Mouse (Mus musculus): ENCODE data around the gene Tbck. TPM values are rescaled to one million over a fixed set of nuclear protein-coding genes. Genes with fewer than 3 reads are reported as not detected.

The Tbck gene
- total RNA-seq, 2 experiments from 2014 or later, result 18.7 to 18.9 TPM

DNA sequence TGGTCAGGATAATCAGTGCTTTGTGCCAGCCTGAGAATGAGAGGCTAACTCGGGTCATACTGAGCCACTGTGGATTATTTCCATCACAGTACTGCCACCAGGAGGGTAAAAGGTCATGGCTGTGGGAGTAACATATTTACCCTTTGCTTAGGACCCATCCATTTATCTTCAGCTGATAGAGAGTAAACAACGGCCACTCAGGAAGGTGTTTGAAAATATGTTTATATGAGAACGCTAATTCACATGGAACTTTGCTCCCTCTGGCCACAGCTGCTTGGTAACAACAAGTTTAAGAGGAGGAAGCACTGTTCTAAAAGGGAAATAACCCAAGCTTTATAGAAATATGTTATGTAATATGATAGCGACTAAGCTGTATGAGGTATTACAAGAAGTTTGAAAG lies 68.8 kb downstream of the Tbck start:
- no peak for DNase-seq (ENCODE audit: low spot score in 2 of 2)

DNA sequence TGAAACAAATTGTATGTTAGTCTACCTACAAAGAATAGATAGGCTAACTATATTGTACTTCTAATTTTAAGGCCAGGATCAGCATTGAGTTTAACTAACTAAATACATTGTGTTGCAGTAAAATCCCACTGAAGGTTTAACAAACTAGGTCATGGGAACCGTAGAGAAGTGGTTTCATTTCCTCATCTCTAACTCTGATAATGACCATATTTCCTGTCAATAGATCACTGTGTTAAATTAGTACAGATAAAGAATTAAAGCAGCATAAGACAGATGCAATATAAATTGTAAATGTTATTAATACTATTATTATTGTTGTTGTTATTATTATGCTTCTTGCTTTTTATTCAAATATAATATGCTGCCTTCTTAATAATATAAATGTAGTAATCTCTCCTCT lies 72.3 kb downstream of the Tbck start:
- DNase-seq (ENCODE audit: low spot score in 2 of 2), result no peak

DNA sequence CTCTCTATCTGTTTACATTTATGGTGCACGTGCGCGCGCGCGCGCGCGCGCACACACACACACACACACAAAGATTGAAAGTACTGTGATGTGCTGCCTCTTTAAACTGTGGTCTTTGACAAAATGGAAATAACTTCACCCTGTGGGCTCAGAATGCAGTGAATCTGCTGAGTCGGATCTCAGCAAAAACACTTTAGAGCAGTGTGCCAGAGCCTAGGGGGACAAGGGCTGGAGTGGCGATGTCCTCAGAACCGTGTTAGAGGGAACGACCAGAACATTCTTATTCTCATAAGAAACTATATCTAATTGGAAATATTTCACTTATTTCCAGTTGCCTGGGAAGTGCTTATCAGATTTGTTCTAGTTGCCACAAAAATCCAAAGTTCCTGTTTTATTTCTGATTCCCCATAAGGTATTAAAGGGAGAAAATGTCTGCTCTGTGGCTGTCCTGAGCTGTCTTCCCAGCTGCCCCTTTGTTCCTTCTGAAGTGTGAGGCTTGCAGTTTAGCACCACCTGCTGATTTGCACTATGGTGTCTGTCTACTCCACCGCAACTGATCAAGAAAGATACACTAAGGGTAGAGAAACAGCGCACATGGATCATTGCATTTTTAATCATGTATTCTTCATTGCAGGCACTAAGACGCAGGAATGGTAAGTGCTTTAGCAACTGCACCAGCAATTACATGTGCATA lies 82.2 kb downstream of the Tbck start:
- no peak for DNase-seq (ENCODE audit: low spot score in 2 of 2)

DNA sequence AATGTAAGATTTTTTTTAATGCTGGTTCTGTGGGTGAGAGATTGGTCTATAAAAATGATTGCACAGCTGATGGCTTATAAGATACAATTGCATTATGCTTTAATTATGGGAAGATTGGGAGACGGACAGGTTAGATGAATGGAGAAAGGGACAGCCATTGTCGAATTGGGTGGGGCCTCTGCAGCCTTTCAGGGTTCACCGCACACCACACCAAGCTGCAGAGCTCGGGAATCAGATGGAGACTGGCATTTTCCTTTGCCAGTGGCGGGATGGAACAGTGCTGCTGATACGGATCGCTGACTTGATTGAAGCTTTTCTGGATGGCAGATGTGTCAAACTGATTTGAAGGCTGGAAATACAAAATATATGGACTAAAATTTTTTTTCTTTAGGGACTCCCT lies 88.1 kb downstream of the Tbck start:
- no peak for DNase-seq (ENCODE audit: low spot score in 2 of 2)

DNA sequence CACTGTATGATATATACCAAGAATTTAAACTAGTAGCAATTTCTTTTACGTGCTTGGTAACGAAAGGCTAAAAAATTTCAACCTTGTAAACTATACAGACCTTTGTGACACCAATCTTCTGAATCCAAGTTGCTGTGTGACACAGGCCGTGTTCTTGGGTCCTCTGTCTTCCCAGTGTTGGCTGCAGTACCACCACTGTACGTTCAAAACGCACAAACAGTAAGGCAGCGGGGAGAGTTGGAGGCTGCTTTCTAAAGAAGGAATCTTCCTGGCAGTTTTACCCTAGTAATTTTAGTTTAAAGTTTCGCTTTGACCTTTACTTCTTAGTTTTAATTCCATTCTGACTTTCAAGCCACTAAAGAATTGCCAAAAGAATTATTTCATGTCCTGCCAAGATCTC lies 92.7 kb downstream of the Tbck start:
- DNase-seq (ENCODE audit: low spot score in 2 of 2), result no peak

DNA sequence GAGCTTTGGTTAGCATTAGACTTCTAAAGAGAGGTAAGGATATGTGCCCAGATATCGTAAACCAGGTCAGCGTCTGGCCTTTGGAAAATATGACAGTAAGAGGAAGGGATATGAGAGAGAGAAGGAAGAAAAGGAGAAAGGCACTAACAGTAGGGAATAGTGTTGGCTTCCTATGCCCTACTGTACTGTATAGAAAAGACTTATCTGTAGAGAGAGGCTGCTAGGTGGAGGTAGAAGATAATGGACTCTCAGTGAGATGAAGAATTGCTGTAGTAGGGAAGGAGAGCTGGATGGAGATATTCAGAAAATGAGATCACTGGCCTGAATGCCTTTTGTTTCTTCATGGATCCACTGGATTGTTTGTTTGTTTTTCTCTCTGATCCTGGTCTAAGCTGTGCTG lies 97.2 kb downstream of the Tbck start:
- no peak for DNase-seq (ENCODE audit: low spot score in 2 of 2)

DNA sequence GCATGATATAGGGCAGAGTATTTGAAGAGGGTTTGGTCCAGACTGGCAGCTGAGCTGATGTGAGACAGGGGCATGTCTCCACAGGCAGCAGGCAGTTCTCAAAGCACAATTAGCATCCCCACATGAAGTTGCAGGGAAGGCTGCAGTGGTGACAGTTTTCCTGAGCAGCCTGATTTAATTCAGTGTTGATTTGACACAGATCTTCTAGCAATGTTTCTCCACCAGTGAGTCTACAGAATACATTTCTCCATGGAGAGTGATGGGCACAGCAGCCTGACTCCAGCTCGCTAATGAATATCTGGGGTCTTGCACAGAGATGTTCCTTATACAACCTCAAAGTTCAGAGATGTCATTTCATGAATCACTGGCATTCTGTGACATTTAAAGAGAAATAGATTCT lies 99.1 kb downstream of the Tbck start:
- no peak for DNase-seq (ENCODE audit: low spot score in 2 of 2)

DNA sequence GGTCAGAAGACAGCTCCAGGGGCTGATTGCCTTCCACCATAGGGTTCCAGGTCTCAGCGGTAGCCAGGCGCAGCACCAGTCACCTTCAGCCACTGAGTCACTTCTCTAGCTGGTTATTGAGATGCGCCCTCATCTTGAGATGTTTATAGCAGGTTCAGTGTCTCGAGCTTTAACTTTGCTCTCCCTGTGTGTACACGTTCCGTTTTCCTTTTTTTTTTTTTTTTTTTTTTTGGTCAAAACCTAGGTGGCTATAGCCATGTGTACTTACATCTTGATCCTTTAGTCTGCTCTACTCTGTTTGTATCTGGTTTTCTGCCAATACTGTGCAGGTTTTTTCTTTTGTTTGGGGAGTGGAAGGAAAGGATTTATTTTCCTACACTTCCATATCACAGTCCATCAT lies 100.8 kb downstream of the Tbck start:
- no peak for DNase-seq (ENCODE audit: low spot score in 2 of 2)

DNA sequence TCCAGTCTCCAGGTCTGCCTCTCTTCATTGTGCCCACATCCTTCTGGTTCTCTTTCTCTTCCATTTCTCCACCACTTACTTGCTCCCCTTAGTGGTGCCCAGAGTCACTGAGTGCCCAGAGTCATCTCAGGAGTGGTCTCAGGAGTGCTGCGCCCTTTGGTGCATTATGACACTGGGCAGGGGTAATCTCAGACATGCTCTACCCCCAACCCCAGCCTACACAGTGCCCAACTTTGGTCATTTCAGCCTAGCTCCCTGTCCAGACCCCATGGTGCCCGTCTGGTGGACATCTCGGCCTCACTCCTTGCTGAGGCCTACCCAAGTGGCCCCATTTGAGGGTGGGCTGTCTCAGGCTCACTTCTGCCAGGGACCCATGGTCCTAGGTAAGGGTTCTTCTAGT lies 102.7 kb downstream of the Tbck start:
- no peak for DNase-seq (ENCODE audit: low spot score in 2 of 2)

DNA sequence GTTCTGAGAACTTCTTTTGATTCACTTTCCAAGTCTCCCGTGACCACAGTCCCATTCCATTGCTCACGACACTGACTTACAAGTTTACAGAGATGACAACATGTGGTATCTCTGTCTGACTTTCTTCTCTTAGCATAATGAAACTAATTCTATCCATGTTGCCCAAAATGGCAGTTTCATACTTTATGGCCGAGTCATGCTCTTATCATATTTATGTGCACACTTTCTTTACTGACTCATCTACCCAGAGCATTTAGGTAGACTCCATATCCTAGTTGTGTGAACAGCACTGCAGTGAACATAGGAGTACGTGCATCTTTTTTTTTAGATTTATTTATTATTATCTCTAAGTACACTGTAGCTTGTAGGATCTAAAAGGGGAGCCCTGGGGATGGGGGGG lies 103.8 kb downstream of the Tbck start:
- no peak for DNase-seq (ENCODE audit: low spot score in 2 of 2)

DNA sequence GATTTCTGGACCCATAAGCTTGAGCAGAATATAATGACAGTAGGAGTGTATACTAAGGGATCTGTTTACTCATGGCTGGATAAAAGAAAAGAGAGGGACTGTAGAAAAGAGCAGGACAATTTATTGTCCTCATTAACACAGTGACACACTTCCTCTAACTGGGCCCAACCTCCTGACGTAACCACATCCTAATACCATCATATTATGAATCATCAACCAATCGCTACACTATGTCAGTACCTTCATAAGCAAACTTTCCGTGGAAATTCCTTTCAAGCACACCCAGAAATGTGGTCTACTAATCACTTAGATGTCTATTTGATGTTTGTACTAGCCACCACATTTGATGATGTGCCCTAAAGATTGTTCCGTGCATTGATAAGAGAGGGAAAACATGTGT lies 107.2 kb downstream of the Tbck start:
- no peak for DNase-seq (ENCODE audit: low spot score in 2 of 2)

DNA sequence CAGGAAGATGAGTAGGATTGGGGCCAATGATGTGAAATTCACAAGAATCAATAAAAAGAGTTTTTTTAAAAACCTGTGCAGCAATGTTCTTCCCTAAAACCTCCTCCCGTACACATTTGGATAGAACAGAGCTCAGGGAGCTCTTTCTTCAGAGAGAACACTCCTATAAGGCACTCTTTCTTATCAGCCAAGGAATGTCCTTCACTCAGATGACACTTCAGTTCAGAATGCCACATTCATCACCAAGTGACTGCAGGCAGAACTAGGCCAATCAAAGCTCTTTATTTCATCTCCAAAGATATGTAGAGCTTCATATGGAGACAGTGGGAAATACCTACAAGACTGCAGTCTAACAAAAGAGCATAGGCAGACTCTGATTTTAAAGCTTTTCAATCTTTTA lies 116.3 kb downstream of the Tbck start:
- no peak for DNase-seq (ENCODE audit: low spot score in 2 of 2)

DNA sequence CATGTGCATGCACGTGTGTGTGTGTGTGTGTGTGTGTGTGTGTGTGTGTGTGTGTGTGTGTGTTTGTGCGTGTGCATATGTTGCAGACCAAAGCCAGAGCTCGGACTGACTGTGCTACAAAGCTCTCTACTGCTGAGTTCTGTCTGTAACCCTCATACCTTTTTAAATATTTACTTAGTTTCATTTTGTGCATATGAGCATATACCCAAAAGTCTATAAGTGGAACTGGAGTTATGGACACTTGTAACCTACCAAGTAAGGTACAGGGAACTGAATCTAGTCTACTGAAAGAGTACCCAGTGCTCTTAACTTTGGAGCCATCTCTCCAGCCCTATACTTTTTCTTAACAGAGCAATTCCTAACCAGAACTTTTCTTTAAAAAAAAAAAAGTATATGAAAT lies 118.0 kb downstream of the Tbck start:
- no peak for DNase-seq (ENCODE audit: low spot score in 2 of 2)

DNA sequence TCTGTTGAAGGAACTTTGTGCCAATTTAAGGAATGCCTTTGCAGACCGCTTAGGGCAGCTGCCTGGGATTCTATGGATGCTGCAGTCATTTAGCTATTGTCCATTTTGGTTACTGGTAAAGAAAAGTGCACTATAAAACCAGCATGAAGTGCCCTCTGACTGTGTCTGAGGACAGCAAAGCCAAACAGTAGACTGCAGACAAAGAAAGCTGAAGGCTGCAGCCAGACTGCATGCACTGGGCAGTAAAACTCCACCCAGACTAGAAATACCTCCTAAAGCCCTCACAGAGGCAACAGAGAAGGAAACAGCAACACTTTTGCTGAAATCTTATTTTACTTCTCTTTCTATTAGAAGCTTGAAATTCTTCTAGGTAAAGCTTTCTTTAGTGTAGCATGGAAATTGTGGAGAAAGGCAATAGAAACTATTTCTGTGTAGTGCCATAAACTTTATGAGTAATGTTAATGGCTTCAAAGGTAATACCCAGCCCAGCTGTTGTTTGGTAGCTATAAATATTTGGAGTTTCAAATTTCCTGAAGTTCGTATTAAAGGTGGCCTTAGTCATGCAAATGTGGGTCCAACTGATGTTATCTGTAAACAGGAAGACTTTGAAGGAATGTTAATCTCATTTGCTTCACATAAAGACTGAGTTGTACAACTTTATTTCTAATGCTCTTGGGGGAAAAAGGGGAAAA lies 124.1 kb downstream of the Tbck start:
- DNase-seq (ENCODE audit: low spot score in 2 of 2), result no peak

DNA sequence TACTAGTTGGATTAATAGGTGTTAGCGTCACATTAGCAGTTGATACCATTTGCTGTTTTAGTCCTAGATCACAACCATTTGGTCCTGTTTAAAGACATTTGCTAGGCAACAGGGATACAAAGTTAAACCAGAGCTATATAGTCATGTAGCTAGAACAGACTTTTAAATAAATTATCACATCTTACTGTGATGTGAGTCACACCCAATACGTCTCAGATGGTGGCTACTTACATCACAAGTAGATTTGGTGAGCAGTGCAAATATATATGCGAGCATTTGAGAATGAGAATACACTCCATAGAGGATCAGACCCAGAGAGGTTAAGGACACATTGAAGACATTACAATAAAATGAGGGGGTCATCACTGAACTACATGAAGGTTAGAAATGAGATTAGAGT lies 125.0 kb downstream of the Tbck start:
- DNase-seq (ENCODE audit: low spot score in 2 of 2), result no peak

DNA sequence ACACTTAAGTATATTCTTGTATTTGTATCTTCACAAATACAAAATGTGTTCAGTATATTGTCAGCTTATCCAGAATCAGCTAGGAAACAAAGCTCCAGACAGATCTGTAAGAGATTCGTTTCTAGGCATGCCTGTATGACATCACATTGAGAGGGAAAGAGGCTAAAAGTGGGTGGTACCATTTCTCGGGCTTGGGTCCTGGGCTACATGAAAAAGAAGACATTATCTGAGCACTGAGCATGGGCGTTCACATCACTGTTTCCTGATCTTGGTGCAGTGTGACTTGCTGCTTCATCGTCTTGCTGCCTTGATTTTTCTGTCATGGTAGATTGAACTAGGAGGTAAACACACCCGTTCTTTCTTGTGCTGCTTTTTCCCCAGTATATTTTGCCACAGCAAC lies 127.8 kb downstream of the Tbck start:
- DNase-seq (ENCODE audit: low spot score in 2 of 2), result no peak

DNA sequence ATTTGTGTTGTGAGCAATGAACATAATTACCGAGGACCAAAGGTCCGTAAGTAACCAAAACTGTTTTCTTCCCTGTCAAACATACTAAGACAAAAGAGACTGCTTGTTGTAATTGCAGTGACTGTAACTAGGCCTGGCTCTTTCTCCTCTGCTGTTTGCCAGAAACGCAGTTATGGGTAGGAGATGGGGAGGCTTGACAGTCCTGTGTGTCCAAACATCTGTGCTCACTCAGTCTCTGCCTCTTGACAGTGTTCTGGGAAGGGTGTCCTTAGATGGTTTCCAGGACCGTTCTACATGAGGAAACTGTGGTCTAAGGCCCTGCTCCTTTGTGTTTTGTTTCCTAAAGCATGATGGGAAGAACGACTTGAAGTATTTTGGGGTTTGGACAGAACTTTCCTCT lies 128.4 kb downstream of the Tbck start:
- DNase-seq (ENCODE audit: low spot score in 2 of 2), result no peak

DNA sequence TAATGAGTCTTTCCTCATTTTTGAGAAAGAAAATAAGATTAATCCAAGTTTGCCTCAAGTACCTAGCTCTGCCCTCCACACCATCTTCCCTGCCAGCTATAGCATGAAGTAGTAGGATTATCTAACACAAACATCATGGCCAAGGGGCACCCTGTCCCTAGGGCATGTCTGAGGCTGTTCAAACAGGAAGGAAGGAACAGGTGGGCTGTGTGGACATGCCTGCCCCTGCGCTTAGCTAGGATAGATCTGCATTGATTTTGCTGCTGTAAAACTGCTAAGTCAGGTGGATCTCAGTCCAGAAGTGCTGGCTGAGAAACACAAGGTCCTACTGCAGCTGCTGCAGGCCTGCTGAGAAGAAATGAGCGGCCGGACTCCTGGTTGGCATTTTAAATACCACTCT lies 129.2 kb downstream of the Tbck start:
- DNase-seq (ENCODE audit: low spot score in 2 of 2), result no peak

DNA sequence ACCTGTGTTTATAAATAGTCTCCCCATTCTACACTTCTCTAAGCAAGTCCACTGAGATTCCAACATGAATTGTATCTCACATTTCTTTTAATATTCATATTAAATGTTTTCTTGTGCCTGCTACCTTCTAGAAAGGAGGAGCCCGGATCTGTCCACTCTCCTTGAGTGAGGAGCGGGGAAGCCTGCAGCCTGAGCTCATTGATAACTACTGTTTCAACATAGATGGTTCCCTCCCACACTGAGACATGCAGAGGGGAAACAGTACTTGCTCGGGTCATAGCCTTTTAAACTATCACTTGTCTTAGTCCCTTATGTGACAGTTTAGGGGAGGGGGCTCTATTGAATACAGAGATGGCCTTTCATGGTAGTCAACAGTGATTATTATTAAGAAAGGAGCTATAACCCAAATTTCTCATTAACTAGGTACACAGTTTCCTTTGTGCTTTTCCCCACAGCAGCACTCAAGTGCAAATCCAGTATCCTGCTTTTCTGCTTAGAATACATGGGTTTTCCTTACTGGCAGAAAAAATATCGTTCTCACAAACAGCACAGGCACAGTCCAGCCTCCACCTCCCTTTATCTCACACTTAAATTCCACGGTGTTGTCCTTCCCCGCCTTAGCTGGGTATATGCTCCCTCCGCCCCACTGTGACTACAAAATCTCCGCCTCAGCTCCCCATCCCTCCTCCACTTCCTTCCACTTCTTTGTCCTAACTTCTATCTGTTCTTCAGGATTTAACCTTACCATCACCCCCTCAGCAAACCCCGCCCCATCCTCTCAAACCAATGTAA lies 130.0 kb downstream of the Tbck start:
- no peak for DNase-seq (ENCODE audit: low spot score in 2 of 2)

DNA sequence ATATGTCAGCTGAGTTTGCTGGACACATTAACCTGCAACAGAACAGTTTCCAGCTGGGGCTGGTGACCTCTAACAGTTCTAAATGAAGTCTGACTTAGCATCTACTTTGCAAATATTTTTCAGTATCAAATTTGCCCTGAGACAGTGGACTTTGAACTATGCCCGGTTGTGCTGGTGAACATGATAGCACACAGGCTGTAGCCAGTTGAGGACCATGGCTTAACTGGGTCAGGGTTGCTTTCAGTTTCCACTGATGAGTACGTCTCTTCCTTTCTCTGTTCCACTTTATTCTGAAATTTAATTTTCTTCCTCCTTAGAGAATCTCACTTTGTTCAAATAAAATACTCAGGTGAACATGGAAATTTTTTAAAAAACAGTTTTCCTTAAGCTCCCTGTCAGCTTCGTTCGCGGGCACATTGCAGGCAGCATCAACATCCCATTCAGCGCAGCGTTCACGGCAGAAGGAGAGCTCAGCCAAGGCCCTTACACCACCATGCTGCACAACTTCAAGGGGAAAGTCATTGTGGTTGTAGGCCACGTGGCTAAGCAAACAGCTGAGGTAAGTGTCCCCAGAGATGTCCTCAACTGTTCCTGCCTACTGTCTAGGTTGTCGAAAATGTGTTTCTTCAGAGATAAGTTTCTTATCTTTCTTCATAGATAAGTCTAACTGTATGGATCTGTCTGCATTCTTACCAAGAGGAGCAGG lies 131.0 kb downstream of the Tbck start:
- no peak for DNase-seq (ENCODE audit: low spot score in 2 of 2)

DNA sequence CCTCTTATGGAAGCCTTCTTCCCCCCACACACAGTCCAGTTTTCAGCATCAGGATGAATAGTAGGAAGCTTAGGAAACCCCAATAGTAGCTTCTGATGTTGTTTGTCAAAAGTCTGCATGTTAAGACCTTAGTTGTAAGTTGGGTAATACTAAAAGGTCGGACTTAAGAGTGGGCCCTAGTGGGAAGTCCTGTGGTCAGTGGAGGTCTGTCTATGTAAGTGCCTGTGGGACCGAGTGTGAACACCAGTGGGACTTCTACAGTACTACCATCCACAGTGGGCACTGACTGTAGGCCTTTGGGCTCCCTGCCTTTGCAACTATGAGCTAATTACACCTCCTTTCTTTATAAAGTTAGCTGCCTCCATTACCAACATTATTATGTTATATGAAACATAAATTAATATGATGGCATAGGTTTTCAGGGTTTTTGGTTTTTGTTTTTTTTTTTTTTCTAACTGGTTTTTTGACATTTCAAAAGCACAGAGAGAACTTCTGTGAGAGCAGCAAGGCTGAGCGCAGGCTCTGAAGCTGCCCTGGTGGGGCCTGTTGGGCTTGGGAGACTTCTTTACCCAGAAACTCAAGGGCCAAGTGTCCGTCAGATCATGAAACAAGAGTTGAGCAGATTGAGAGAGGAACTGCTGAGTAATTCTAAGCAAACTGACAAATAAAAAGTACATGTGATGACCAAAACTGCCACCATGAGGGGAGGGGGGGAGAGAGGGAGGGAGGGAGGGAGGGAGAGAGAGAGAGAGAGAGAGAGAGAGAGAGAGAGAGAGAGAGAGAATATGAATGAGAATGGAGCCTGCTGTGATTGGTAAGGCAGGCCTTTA lies 131.8 kb downstream of the Tbck start:
- DNase-seq (ENCODE audit: low spot score in 2 of 2), result no peak
